Comparison of ENCODE assay signal across 22 mouse cellular contexts in the genomic region with DNA sequence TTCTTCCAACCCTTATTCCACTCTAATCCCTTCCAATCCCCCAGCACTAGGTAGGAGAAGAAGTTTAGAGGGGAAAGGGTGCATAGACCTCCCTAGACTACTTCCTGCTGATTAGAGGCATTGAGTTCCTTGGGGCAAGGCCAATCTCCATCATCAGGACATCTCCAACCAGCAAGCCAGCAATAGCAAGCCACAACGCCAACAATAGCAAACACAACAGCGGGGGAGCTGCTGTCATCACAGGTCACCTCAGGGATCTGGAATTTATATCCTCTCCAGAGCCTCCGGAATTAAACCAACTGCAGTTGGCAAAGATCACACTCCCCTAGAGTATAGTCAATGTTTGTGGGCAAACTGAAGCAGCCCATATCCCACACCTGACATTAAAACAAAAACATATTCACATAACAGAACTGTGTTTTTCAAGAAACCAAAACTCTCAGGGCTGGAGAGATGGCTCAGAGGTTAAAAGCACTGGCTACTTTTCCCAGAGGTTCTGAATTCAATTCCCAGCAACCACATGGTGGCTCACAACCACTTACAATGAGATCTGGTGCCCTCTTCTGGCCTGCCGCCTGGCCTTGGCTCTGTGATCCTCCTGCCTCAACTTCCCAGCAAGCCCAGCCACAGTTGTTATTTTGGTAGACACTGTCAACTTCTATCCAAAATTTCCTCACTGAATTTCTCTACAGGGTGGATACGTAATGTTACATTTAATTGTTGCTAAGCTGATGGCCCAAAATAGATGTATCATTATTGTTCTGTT. TPM values are rescaled to one million over a fixed set of nuclear protein-coding genes. Genes with fewer than 3 reads are reported as not detected.
"Had no signal": no experiment of that assay in that cellular context is flagged by ENCODE, and none has a peak within 500 bp of the region (broad histone marks: within the 10 kb centered on the region; RNA-seq: fewer than 3 reads in every experiment).

No protein-coding gene starts in this region.

- H3K9me3 ChIP-seq: liver, embryonic 13.5 days; midbrain, embryonic 12.5 days; stomach, embryonic 15.5 days had no signal

- H3K27me3 ChIP-seq: stomach, embryonic 15.5 days had no signal

- H3K4me1 ChIP-seq: midbrain, embryonic 12.5 days had no signal

- DNase-seq: kidney, adult 2 months; kidney, postnatal 10 days; layer of hippocampus, postnatal 36 days; liver; liver, embryonic 13.5 days; liver, postnatal 0 days; lung, postnatal 4 days; right cerebral cortex, postnatal 14 days; thymus, adult 2 months; thymus, postnatal 25 days had no signal

- H3K9ac ChIP-seq: limb, embryonic 12.5 days; liver, embryonic 13.5 days; liver, postnatal 0 days; midbrain, embryonic 12.5 days; stomach, embryonic 15.5 days had no signal

- H3K36me3 ChIP-seq: limb, embryonic 12.5 days; liver, embryonic 13.5 days; midbrain, embryonic 12.5 days; stomach, embryonic 15.5 days had no signal

- ATAC-seq: liver, postnatal 0 days; lung, postnatal 0 days had no signal

- H3K4me2 ChIP-seq: limb, embryonic 12.5 days; liver, embryonic 13.5 days; midbrain, embryonic 12.5 days; stomach, embryonic 15.5 days had no signal

- H3K27ac ChIP-seq: limb, embryonic 12.5 days; liver, embryonic 13.5 days; midbrain, embryonic 12.5 days; stomach, embryonic 15.5 days had no signal

- H3K4me3 ChIP-seq: limb, embryonic 12.5 days; liver, embryonic 13.5 days; megakaryocyte, embryonic 14.5 days; midbrain, embryonic 12.5 days; stomach, embryonic 15.5 days had no signal

RNA-seq across cellular contexts. Expression of a gene that starts 7.5 kb away (rescaled TPM):
- total RNA-seq: layer of hippocampus, postnatal 36 days; left cerebral cortex, postnatal 25 days; midbrain, postnatal 0 days had no signal
- polyA plus RNA-seq: kidney, adult 2 months; large intestine, adult 2 months; limb, embryonic 12.5 days; liver, embryonic 13.5 days; liver, postnatal 0 days; lung, postnatal 0 days; midbrain, embryonic 12.5 days; midbrain, postnatal 0 days; neural tube, embryonic 14.5 days; spleen, adult 2 months; stomach, embryonic 15.5 days; testis, adult 2 months; thymus, adult 2 months; urinary bladder, adult 2 months had no signal
